15 mouse cellular contexts compared by ENCODE assay signal in the genomic region with DNA sequence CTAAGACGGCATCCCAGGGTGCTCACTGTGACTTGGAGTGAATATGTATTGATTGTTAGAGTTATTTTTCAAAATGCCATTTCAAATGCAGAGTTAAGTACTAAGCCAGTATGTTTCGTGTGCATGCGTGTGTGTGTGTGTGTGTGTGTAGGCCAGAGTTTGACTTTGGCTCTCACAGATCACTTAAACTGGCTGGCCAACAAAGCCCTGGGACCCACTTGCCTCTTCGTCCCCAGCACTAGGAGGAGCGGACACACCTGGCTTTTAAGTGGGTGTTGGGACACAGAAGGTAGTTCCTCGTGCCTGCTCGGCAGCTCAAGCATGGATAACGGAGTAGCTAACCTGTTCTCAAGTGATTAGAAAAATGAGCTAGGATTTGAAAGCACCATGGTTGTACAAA. TPM values are rescaled to one million over a fixed set of nuclear protein-coding genes. Genes with fewer than 3 reads are reported as not detected.
DNase-seq lines count a peak whose midpoint lies in the region; ATAC-seq and TF ChIP-seq lines count a peak whose summit lies in the region.
"Had no signal": no experiment of that assay in that cellular context is flagged by ENCODE, and none has a peak within 500 bp of the region (broad histone marks: within the 10 kb centered on the region; RNA-seq: fewer than 3 reads in every experiment).

No protein-coding gene starts in this region.

- no peak for DNase-seq in heart, postnatal 0 days (ENCODE audit: low spot score)
- DNase-seq in heart, postnatal 36 days: no peak
- DNase-seq in midbrain, embryonic 10.5 days (ENCODE audit: low spot score): peak; percentile 35
- no peak for DNase-seq in forebrain, embryonic 14.5 days (ENCODE audit: low spot score)
- DNase-seq in spleen, adult 12 weeks (ENCODE audit: low spot score): no peak
- DNase-seq in thymus, adult 18-20 months: no peak
- DNase-seq: cerebellum, adult 2 months; layer of hippocampus, adult 9-11 months; thymus, adult 2 months had no signal

- 0 out of 2 replicates have a peak, but pooled peaks cover 3% of the 10 kb centered on the region for H3K9me3 ChIP-seq in heart, postnatal 0 days (replicated peaks; ENCODE audit: control insufficient read depth, low read length)
- H3K9me3 ChIP-seq in midbrain, embryonic 10.5 days (replicated peaks): peaks cover 9% of the 10 kb centered on the region; the same call in 1 of the 2 replicates
- H3K9me3 ChIP-seq in midbrain, embryonic 15.5 days: no peaks in the 10 kb centered on the region; the same call in 1 of the 2 replicates
- H3K9me3 ChIP-seq in forebrain, embryonic 14.5 days (replicated peaks; ENCODE audit: control insufficient read depth, low read length): 0 out of 2 replicates have a peak, but pooled peaks cover 3% of the 10 kb centered on the region
- H3K9me3 ChIP-seq: heart, embryonic 15.5 days; neural tube, embryonic 15.5 days had no signal

- no peaks in the 10 kb centered on the region for H3K36me3 ChIP-seq in heart, postnatal 0 days (replicated peaks; ENCODE audit: control insufficient read depth, insufficient read depth, low read length)
- H3K36me3 ChIP-seq in midbrain, embryonic 10.5 days: peaks cover 7% of the 10 kb centered on the region; the same call in 1 of the 2 replicates
- H3K36me3 ChIP-seq in midbrain, embryonic 15.5 days (replicated peaks): no peaks in the 10 kb centered on the region
- H3K36me3 ChIP-seq in forebrain, embryonic 14.5 days (ENCODE audit: control insufficient read depth, insufficient read depth, low read length): no peaks in the 10 kb centered on the region
- H3K36me3 ChIP-seq: heart, embryonic 15.5 days; limb, embryonic 12.5 days; neural tube, embryonic 15.5 days had no signal

- TF ChIP-seq EP300 in heart, postnatal 0 days (IDR thresholded peaks at IDR 0.05; ENCODE audit: low read depth): no peak

- H3K9ac ChIP-seq in heart, postnatal 0 days (replicated peaks; ENCODE audit: low read depth, low read length): no peak overlapping the region
- H3K9ac ChIP-seq in midbrain, embryonic 15.5 days: no peak overlapping the region
- H3K9ac ChIP-seq in forebrain, embryonic 14.5 days (ENCODE audit: low read length): no peak overlapping the region
- H3K9ac ChIP-seq: heart, embryonic 15.5 days; limb, embryonic 12.5 days; liver, embryonic 14.5 days; neural tube, embryonic 15.5 days had no signal

- WGBS in heart, postnatal 0 days: 79% methylated on average over 8 of the region's 8 CpGs
- 36% methylated on average over 8 of the region's 8 CpGs for WGBS in midbrain, embryonic 10.5 days
- WGBS in midbrain, embryonic 15.5 days: 38% methylated on average over 8 of the region's 8 CpGs
- WGBS in forebrain, embryonic 14.5 days: 23% methylated on average over 8 of the region's 8 CpGs

- no peak for TF ChIP-seq CTCF in heart, postnatal 0 days (IDR thresholded peaks at IDR 0.05; ENCODE audit: low read depth)

- no peak overlapping the region for H3K4me2 ChIP-seq in heart, postnatal 0 days (ENCODE audit: low read depth, low read length)
- H3K4me2 ChIP-seq in midbrain, embryonic 15.5 days: no peak overlapping the region
- H3K4me2 ChIP-seq in forebrain, embryonic 14.5 days (ENCODE audit: low read length): no peak overlapping the region
- H3K4me2 ChIP-seq: limb, embryonic 12.5 days; neural tube, embryonic 15.5 days had no signal

- intact Hi-C loops in heart, postnatal 36 days (cut with DNase I): loop anchor here (5.0 kb wide), 1 partner anchor 44 kb away; no protein-coding TSS in a partner anchor

- H3K4me1 ChIP-seq in heart, postnatal 0 days (ENCODE audit: control insufficient read depth, insufficient read depth): peaks cover 23% of the 10 kb centered on the region
- peaks cover 60% of the 10 kb centered on the region for H3K4me1 ChIP-seq in midbrain, embryonic 10.5 days
- peaks cover 23% of the 10 kb centered on the region for H3K4me1 ChIP-seq in midbrain, embryonic 15.5 days
- peaks cover 8% of the 10 kb centered on the region; the same call in 1 of the 2 replicates for H3K4me1 ChIP-seq in forebrain, embryonic 14.5 days (ENCODE audit: control insufficient read depth, insufficient read depth, low read length)
- H3K4me1 ChIP-seq: megakaryocyte, embryonic 14.5 days had no signal

- 0 out of 2 replicates have a peak overlapping the region, but pooled peaks have one; percentile 57 for H3K27ac ChIP-seq in heart, postnatal 0 days (ENCODE audit: low read depth)
- peak overlapping the region; percentile 83 for H3K27ac ChIP-seq in midbrain, embryonic 10.5 days (replicated peaks)
- H3K27ac ChIP-seq in midbrain, embryonic 15.5 days: no peak overlapping the region
- H3K27ac ChIP-seq in forebrain, embryonic 14.5 days (ENCODE audit: low read depth, low read length): no peak overlapping the region
- H3K27ac ChIP-seq: limb, embryonic 12.5 days; liver, embryonic 14.5 days; neural tube, embryonic 15.5 days had no signal

- H3K27me3 ChIP-seq in heart, postnatal 0 days (ENCODE audit: control insufficient read depth, insufficient read depth, low read length): no peaks in the 10 kb centered on the region
- H3K27me3 ChIP-seq in midbrain, embryonic 10.5 days (ENCODE audit: low read depth, poor library complexity, severe bottlenecking): no peaks in the 10 kb centered on the region
- H3K27me3 ChIP-seq in midbrain, embryonic 15.5 days (replicated peaks): no peaks in the 10 kb centered on the region
- H3K27me3 ChIP-seq in forebrain, embryonic 14.5 days (replicated peaks; ENCODE audit: control insufficient read depth, insufficient read depth, low read length): no peaks in the 10 kb centered on the region
- H3K27me3 ChIP-seq: heart, embryonic 15.5 days; limb, embryonic 12.5 days; megakaryocyte, embryonic 14.5 days; neural tube, embryonic 15.5 days had no signal

- no peak overlapping the region for H3K4me3 ChIP-seq in heart, postnatal 0 days (ENCODE audit: low read depth, low read length)
- H3K4me3 ChIP-seq in midbrain, embryonic 10.5 days: peak overlapping the region; percentile 37
- H3K4me3 ChIP-seq in midbrain, embryonic 15.5 days: no peak overlapping the region
- H3K4me3 ChIP-seq in forebrain, embryonic 14.5 days (ENCODE audit: low read depth, low read length): no peak overlapping the region
- H3K4me3 ChIP-seq: heart, embryonic 15.5 days; limb, embryonic 12.5 days; megakaryocyte, embryonic 14.5 days; neural tube, embryonic 15.5 days had no signal

- ATAC-seq in heart, postnatal 0 days (ENCODE audit: insufficient read depth, low read depth): no peak
- no peak; the same call in 1 of the 2 replicates for ATAC-seq in midbrain, embryonic 15.5 days (replicated peaks)
- 0 out of 2 replicates have a peak, but pooled peaks have one; percentile 33 for ATAC-seq in forebrain, embryonic 14.5 days

RNA-seq across cellular contexts. Expression of a gene that starts 24.6 kb away (rescaled TPM):
- total RNA-seq in heart, postnatal 0 days (2014; rRNA removed; ENCODE audit: low replicate concordance): 19.7 and 63.4 TPM in 2 replicates
- polyA plus RNA-seq in heart, postnatal 0 days (2015; fragmentation: Nextera tagmentation; extraction: Ambion mirVana): 8.1 and 8.7 TPM in 2 replicates
- 10 to 100 TPM; 51.9 to 66.2 TPM for total RNA-seq in heart, postnatal 36 days (2021)
- 34.8 and 38.2 TPM in 2 replicates for polyA plus RNA-seq in midbrain, embryonic 10.5 days (2016; fragmentation: Nextera tagmentation; extraction: Ambion mirVana)
- polyA plus RNA-seq in midbrain, embryonic 15.5 days (2015; fragmentation: Nextera tagmentation; extraction: Ambion mirVana): 43.3 and 46.6 TPM in 2 replicates
- polyA plus RNA-seq in forebrain, embryonic 14.5 days (2014; fragmentation: Nextera tagmentation; extraction: Ambion mirVana): 27.1 and 33.0 TPM in 2 replicates

Comparison
In these comparisons a context has a peak if more than half of its experiments do, and no peak if none do; other contexts are left out.
1. H3K27ac ChIP-seq: peak in heart, postnatal 0 days (single experiment) and midbrain, embryonic 10.5 days (single experiment); none in midbrain, embryonic 15.5 days (single experiment) and forebrain, embryonic 14.5 days (single experiment).